Mouse (Mus musculus): ENCODE data around the gene Lat2.
A peak's percentile ranks its signal among the peaks of the same experiment; 100 is the strongest.

The Lat2 gene

DNA sequence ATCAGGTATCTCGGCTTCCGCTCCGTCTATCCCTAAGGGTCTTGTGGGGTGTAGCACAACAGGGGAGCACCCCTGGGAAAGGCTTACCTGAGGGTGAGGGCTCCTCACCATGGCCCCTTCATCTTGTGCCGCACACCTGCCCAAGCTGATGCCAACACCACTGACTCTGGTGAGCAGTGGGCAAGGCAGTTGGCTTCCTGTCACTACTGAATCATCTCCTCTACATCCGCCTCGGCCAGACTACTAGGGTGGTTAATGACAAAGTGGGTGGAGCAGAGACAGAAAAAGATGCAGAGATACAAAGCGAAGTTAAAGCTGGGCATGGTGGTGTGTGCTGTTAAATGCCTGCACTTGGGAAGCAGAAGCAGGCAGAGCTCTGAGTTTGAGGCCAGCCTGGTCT, at the start of gene Lat2:
Lat2 (minus strand) TSS at position 224 of the 400 bp plus-strand sequence.
- no peak for DNase-seq

DNA sequence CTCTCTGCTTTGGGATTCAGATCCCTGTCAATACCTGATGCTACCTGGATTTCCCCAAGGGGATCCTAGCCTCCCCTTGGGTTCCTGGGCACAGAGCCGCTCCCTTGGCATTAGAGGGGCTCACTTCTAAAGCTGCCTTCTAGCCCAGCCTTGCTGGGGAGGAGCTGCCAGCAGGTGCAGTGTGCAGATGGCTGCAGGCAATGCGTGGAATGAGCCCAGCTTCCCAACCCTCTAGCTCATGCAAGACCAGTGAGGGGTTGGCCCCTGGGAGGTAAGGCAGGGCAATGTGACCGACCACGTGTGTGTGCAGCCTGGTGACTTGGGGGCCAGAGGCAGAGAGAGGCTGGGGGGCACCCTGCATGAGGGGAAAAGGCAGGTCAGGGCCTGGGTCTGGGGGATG, 41.9 kb upstream of the Lat2 start:
- DNase-seq: no peak

DNA sequence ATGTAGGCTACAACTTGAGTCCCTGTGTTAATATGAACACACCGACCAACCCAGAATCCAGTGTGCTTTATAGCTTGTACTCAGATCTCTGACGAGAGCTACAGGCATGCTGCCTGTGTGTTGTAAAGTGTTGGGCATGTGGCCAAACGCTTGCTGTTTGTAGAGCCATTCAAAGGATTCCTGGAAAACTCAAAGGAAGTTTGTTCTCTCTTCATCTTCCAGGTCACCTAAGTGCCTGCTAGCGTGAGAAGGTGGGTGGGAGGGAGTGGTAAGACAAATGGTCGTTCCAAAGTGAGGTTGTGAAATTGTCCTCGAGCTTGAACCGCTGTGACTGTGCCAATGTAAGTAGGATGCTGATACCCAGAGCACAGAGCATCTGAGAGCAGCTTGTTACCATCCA, 37.2 kb upstream of the Lat2 start:
- DNase-seq: peak; percentile 28

DNA sequence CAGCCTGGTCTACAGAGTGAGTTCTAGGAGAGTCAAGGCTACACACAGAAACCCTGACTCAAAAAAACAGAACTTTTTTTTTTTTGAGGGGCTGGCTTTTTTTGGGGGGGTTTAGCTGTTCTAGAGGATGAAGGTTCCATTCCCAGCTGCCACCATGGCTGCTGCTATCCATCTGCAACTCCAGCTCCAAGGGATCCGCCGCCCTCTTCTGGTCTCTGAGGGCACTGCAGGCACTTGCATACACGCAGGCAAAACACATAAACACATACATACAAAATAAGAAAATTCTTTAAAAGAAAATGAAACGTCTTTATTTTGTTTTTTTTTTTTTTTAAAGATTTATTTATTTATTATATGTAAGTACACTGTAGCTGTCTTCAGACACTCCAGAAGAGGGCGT, 36.1 kb upstream of the Lat2 start:
- DNase-seq: peak; percentile 52

DNA sequence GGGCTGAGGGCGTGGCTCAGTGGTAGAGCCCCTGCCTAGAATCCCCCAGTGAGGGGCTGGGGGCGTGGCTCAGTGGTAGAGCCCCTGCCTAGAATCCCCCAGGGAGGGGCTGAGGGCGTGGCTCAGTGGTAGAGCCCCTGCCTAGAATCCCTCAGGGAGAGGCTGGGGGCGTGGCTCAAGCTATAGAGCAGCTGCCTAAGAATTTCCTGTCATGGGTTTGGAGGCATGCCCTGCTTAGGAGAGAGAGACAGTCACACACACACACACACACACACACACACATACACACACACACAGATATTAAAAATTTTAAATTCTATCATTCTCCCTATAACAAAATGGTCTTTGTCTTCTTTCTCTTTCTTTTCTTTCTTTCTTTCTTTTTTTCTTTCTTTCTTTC, 34.2 kb upstream of the Lat2 start:
- DNase-seq: peak; percentile 21

DNA sequence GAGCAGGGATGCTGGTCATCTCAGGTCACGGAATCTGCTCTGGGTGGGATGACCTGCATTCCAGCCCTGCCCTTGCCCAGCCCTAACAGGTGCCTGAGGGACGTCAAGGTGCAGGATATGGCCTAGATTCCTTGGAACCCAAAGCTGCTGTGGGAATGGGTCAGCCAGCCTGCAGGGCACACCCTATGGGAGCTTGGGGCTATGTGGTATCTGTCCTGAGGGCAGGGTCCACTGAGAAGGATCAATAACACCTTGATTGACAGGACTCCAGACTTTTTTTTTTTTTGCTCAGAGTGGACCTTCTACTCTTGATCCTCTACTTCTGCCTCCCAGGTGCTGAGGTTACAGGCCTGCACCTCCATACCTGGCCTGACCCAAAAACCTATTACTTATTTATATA, 32.6 kb upstream of the Lat2 start:
- DNase-seq: no peak

DNA sequence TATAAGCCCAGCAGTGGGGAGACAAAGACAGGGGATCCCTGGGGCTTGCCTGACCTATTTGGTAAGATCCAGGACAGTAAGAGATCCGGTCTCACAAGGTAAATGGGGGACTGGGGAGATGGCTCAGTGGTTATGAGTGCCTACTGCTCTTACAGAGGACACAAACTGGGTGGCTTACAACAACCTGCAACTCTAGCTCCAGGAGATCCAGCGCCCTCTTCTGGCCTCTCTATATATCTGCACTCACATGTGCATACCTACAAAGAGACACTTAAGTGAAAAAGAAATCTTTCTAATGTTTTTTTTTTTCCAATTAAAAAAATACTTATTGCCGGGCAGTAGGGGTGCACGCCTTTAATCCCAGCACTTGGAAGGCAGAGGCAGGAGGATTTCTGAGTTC, 31.6 kb upstream of the Lat2 start:
- DNase-seq: no peak

DNA sequence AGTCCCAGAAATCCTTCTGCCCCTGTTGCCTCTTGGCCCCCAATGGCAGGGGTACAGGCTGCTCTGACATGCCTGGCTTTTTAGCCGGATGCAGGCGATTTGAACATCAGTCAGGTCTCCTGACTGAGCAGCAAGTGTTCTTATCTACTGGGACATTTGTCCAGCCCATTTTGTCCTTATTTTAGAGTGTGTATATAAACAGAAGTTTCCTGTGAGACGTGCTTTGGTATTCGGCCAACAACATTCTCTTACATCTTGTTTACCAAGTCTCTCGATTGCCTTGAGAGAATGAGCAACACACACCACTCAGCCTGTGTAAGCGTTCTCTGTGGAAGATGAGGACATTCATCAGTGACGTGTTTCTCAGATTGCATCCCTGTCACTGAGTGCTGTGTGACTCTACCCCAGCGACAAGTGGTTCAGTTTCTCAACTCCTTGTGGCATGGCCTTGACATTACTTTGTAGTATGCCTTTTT, 29.9 kb upstream of the Lat2 start:
- DNase-seq: peak; percentile 58

DNA sequence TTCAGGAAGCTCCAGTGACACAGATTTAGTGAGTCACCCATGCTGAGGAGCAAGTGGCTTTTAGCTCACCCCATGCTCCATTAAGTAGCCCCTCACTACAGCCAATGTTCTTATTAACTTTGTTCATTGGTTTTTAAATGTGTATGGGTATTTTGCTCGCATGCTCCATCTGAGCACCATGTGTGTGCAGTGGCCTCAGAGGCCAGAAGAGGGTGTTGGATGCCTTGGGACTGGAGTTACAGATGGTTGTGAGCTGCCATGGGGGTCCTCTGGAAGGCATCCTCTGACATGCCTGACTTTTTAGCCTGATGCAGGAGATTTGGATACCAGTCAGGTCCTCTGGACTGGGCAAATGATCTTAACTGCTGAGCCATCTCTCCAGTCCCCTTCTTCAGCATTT, 29.3 kb upstream of the Lat2 start:
- no peak for DNase-seq

DNA sequence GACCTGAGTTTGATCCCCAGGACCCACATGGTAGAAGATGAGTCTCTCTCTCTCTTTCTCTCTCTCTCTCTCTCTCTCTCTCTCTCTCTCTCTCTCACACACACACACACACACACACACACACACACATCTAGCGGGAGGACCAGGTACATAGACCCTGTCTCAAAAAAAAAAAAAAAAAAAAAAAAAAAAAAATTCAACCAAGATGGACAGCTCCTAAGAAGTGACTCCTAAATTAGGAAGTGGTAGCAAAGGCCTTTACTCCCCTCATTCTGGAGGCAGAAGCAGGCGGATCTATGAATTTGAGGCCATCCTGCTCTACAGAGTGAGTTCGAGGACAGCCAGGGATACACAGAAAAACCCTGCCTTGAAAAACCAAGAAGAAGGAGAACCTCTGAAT, 25.5 kb upstream of the Lat2 start:
- no peak for DNase-seq

DNA sequence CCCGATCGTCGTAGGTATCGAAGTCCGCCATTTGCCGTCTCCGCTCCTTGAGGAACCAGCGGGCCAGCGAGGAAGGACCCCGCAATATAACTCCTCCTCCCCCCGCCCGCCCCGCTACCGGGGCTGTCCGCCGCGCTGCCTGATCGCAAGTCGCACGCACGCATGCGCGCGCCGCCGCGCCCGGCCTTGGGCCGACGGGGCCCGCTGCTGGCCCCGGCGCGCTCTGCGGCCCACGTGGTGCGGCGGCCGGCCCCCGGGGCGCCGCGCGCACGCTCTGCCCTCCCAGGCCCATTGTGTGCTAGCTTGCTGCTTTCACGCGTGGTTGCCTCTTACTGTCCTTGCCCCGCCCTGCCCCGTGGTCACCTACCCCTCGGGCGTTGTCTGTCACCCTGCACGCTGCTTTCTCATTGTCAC, 24.5 kb upstream of the Lat2 start, which contains the start of gene Eif4h:
Eif4h (minus strand) TSS at position 222 of the 414 bp plus-strand sequence.
- peak; percentile 98 for DNase-seq

DNA sequence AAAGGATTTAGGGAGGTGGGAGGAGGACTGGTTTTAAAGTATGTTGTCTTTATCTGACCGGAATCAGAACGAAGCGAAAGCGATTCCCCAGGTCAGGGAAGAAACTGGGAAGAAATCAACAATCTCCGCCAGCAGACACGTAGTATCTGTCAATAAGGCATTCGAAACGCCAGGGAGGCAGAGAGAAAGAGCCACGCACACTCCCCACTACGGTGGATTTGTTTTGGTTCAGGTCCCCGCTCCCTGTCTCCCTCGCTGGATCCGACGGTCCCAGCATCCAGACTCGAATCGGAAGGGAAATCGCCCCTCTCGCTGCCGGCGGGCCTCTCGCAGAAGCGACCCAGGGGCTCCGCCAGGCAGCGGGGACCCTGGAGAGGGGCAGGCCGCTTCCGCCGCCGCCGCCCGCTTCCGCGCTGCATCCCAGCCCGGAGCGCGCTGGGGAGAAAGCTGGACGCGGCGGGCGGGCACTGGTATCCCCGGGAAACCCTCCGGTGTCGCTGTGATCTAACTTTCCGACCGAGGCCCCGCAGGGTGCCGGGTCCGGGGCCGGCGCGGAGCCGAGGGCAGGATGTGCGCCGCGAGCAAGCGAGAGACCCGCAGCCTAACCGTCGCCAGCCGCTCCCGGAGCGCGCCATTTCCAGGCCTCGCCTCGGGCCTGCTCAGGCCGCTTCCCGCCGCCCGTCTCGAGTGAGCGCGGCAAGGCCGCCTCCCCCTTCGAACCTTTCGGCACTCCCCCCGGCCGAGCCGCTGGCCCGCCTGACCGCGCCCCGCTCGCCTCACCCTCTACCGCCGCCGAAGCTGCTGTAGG, 23.8 kb upstream of the Lat2 start:
- no peak for DNase-seq

DNA sequence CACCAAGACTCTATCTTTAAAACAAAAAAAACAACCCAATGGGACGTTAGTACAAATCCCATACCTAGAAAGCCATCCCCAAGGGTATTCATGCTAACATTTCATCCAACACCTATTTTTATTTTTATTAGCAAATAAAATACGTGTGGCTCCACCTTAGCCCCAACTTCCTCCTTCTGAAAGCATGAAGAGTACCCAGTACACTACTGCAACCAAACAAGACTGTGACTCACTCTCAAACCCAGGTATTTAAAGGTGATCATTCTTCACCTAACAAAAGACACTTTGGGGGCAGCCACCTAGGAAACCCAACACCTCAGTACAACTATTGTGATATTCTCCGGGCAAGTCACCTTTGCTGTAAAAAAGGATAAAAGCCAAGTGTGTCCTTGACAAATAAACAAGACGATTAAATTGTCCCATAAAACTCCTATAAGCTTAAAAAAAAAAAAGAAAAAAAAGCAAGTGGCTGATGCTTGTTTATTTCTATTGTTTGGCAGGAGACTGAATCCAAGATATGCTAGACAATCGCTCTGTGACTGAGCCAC, 23.1 kb upstream of the Lat2 start:
- no peak for DNase-seq

DNA sequence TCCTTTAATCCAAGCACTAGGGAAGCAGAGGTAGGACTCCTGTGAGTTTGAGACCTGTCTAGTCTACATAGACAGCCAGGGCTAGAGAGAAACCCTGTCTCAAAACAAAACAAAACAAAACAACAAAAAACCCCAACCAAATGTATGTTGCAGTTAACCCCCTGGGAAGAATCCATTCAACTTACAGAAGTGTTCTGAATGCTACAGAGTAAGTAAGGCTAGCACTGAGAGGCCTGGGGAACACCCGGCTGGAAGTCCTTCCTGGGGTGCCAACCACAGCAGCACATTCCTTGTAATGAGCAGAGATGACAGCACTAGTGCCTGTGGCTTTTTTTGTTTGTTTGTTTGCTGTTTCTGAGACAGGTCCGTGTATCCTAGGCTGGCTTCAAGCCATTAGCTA, 18.0 kb upstream of the Lat2 start:
- no peak for DNase-seq

DNA sequence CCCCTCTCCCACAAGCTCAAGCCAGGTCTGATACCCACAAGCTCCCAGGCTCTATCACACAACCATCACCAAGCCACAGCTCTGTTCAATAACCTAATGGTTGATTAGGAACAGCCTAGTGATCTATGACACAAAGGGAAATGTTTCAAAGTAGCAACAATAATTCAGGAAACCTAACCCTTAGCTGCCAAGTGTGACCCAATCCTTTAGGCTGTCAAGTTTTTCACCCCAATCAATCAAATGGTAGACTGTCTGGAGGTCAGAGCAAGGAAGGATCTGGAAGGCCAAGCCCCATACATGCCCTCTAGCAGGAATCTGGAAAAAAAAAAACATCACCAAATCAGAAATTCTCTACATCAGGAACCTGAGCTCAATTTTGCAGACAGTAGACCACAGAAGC, 16.0 kb upstream of the Lat2 start:
- DNase-seq: no peak

DNA sequence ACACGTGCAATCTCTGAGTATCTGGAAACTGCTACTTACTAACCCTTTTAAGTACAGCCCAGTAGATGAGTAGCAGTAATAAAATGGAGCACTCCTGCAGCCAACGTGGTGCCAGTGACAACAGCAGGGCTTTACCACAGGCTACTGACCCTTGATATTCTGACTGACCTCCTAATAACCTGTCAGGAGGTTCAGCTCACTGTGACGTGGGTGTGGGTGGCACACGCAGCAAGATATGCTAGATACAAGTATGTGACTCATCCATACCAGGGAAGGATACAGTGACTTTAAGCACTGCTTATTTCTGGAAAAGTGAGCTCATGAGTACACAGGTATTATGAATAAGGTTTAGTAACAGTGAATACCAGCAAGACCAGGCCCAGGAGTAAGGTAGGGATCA, 14.7 kb upstream of the Lat2 start:
- DNase-seq: no peak

DNA sequence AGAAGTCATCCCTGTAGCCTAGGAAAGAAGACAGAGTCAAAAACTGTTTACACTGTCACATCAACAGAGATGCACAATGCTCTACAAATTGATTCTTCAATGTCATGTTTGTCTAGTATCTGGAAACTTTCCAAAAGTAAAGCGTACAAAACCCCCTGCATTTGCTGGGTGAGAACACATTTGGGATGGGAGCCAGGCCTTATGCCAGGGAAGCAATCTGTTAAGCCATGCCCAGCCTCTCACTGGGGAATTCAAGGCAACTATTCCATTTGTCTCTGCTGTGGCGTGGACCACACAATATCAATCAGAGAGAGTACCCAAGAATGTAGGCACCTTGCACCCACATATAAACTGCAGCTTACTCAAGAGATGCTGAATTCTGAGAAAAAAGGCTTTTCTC, 7.2 kb upstream of the Lat2 start:
- DNase-seq: no peak

DNA sequence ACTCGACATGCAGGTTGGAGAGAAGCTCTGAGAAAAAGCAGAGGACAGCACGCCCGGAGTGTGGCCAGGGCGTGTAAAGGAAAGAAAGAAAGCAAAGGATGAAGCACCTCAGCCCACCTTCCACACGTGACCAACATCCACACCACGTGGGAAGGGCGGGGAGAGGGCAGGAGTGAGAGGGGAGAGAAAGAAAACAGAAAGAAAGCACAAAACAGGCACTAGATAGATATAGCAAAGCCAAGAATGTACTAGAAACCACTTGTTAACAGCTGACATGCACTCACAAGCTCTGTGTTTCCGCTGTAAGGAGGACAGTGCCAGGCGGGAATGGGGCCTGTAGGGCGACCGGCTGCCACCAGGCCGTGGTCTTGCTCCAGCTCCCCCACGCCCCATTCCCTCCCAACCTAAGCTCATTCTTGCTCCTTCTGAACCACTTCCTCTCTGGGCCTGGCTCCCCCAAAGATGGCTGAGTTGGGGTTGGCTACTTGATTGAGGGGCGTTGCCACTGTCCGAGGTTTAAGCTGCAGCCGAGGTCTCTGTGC, 6.3 kb upstream of the Lat2 start:
- no peak for DNase-seq

DNA sequence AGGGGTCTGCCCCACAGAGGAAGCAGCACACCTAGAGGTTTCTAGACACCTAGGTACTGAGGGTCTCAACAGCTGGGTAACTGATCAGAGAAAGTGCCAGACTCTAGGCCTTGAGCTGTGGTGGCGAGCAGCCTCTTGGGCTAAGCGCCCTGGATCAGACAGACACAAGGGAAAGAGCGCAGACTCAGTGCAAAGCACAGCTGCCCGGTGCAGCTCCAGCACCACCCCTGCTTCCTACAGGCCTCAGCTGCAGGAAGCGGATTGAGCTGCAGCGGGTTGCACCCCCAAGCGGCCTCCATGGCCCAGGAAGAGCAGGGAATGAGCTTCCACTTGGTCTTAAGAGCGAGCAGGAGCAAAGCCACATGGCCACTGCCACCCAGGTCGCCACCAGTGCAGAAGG, 5.6 kb upstream of the Lat2 start:
- DNase-seq: no peak

DNA sequence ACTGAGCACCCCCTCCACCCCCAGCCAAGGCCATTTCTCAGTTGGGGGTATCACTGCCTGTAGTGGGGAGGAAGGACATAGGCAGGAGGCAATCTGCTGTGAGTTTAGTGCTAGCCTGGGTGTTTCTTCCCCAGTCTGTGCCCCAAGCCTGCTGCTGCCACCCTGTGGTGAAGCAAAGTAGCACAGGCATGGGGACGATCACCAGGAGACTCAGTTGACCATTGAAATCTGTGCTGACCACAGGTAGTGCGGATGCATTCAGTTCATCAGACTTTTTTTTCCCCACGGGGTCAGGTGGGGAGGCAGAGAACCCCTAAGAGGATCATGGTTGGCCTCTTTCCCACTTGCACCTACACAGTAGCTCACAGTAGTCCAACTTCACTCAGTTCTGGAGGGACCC, 2.2 kb upstream of the Lat2 start:
- DNase-seq: peak; percentile 71

DNA sequence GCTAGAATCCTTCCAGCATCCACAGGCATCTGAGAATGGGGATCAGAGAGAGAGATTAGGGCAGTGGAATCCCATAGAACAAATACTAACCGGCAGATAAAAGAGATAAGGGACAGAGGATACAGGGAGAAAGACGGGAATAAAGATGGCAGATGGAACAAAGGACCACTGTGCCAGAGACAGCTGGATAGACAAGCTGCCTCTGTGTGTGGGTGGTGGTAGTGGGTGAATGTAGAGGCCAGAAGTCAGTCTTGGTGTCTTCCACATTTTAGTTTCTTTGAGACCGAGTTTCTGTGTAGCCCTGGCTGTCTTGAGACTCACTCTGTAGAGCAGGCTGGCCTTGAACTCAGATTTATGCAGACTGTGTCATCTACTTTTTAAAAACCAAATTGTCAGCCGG, 955 bp upstream of the Lat2 start:
- DNase-seq: no peak

DNA sequence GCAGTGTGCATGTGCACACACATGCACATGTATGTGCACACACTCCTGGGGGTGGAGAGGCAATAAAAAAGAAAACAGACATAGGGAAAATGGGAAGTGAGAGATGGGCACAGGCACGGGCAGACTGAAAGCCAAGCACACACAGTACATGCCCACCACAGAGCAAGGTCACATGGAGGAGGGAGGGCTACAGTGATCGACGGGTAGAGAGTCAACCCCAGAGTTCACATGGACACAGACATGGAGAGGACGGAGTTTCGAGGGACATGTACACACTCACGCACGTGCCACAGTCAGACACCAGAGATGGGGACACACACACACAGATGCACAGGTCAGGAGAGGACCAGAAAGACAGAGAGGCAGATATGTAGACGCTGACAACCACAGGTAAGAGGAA, 555 bp upstream of the Lat2 start:
- no peak for DNase-seq

DNA sequence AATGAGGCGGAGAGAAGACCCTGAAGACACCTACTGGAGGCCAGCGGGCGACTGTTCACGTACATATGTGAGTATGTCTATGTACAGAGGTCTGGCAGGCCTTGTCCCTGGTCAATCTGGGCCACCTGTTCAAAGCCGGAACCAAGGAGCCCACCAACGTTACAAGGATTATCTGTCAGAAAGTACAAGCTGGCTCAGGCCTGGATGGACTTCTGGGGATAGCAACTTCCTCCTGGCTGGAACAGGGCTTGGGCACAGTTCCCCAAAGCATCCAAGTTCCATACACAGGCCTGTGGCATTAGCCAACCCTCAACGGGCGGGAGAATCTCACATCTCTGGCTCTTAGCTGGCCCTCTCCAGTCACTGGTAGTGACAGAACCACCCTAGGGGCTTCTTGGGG, 529 bp downstream of the Lat2 start:
- no peak for DNase-seq

DNA sequence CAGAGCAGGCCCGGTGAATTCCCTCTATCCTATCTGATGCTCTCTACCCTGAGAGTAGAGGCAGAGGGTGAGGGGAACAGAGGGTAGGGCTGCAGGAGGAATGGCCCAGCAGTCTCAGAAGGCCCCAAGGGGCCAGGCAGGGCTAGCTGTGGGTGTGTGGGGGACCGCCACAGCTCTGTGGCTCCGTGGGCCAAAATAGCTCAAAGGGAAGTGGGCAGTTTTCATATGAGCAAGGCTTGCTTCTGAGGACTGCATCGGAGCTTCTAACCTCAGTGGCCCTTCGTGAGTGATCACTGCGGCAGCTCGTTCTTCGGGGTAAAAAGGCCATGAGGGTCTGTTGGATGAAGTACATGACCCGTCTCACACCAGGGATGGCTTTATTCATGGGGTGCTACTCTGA, 1.1 kb downstream of the Lat2 start:
- DNase-seq: no peak
